Mouse (Mus musculus) ES-E14 (cell line): ENCODE results near the gene Olfr127.
"Not testable (repeated sequence)": the region's sequence is repeated elsewhere in the genome, so short reads cannot be mapped to it uniquely, and the experiment has no call there.

Experiments
- CHD2 ChIP-seq: IDR thresholded peaks from 2 replicates; pipeline ENCODE4 v1.6.1; 2014; ENCODE audit warnings: mild to moderate bottlenecking, low read depth, low read length, inconsistent platforms
- MAFK ChIP-seq: IDR thresholded peaks from 2 replicates; pipeline ENCODE4 v1.6.1; 2014; ENCODE audit warnings: mild to moderate bottlenecking, low read depth, low read length, inconsistent platforms; ENCODE audit not compliant: insufficient read depth
- ZC3H11A ChIP-seq: IDR thresholded peaks from 2 replicates; pipeline ENCODE4 v1.6.1; 2012; ENCODE audit warnings: low read depth, mild to moderate bottlenecking, inconsistent platforms, low read length, borderline replicate concordance
- ZNF384 ChIP-seq: IDR thresholded peaks from 2 replicates; pipeline ENCODE4 v1.6.1; 2012; ENCODE audit warnings: low read depth, low read length, inconsistent platforms

DNA sequence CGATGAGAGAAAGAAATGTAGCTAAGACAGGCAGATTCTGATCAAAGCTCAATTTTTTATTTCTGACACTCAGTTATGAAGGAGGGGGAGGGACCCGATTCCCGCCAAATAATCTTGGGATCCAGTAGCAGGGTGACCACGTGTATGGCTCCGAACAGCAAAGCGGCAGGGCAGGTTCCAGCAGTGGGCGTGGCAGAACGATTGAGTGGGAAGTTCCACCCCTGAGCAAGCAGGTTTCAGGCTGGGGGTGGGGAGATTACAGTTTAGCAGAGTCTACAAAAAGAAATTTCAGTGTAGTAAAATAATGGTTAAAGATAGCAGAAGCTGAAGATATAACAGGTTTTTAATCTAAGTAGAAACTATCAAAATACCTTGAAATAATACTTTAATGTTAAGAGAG is 6.6 kb downstream of the Olfr127 start:
- not testable (repeated sequence) for TF ChIP-seq ZNF384, MAFK, ZC3H11A, CHD2
